Mouse (Mus musculus) c-Kit-negative CD71-positive TER-119-positive erythroid progenitor cells, embryonic 14.5 days (primary cell): Measurements from ENCODE around the gene Nck2.
"Not testable (repeated sequence)": the region's sequence is repeated elsewhere in the genome, so short reads cannot be mapped to it uniquely, and the experiment has no call there.

Experiments used
- DNase-seq: peaks from one replicate; pipeline ENCODE4 v3.0.0-alpha.2; 2013; ENCODE audit warnings: low read depth, low spot score

Gene Nck2

DNA sequence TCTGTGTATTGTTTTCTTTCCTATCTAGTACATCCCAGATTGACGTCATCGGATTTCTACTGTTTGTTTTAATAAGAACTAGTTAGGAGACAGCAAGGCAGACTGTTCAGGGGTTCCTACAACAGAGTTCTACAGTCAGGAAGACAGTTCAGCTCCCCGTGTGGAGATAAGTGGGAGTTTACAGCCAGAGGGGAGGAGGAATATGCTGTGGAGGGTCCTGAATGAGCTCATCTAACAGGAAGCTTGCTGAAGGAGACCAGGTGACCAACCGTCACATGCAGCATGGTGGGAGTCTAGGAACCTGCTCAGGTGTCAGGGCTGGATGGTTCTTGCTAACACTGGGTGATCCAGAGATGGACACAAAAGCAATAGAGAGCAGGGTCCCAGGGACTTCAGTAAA lies 87.9 kb downstream of the Nck2 start:
- no peak for DNase-seq

DNA sequence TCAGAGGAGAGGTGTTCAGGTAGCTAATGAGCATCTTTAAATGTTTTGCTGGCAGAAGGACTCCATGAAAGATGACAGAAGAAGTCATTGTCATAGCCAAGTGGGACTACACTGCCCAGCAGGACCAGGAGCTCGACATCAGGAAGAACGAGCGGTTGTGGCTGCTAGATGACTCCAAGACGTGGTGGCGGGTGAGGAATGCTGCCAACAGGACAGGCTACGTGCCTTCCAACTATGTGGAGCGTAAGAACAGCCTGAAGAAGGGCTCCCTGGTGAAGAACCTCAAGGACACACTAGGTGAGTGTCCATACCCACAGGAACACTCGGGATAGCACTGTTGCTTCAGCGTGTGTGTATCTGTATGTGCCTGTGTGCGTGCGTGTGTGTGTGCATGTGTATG lies 89.1 kb downstream of the Nck2 start:
- not testable (repeated sequence) for DNase-seq

DNA sequence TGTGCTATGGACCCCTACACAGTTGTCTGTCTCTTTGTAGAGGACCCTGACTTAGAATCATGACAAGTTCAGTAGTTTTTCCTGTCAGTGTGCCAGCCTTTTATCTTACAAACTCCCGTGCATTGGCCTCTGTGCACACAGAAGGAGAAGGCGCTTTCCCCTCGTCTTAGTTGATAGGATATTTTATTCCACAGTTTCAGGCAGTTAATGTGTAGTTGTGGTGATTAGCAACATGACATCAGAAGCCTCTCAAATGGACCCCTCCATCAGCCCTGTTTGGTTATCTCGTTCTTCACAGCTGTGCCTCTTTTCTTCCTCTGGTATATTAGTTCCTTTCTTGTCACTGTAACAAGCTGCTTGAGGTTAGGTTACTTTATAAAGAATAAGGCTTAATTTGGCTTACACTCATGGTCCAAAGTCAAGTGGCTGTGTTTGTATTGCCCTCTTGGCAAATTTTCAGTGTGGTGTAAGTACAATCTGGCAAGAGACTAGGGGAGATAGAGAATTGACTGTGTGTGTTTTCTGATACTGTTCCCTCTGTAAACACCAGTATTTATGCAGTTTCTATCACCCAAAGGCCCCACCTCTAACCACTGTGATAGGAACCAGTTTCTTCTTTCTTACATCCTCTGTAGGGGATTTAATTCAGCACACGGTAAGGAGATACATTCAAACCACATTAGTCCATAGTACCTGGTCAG lies 89.8 kb downstream of the Nck2 start:
- no peak for DNase-seq

DNA sequence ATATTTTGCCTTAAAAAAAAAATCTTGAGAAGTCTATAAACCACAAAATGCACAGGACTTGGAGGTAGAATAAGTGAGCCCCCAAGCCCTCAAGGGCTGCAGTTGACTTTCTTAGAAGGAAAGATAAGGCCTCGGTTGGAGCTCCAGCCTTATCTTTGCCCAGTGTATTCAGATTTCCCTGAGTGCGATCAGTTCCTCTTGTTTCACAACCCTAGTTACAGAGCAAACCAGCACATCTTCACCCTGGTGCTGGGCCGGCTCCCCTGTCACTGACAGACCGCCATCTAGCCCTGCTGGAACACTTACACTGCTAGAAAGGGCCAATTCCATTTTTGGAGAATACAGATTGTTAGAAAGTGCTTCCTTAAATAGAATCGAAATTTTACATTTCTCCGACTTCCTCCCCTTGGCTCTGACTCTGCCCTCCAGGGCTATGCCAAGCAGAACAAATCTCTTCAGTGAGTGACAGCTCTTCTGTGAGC lies 91.2 kb downstream of the Nck2 start:
- DNase-seq = no peak

DNA sequence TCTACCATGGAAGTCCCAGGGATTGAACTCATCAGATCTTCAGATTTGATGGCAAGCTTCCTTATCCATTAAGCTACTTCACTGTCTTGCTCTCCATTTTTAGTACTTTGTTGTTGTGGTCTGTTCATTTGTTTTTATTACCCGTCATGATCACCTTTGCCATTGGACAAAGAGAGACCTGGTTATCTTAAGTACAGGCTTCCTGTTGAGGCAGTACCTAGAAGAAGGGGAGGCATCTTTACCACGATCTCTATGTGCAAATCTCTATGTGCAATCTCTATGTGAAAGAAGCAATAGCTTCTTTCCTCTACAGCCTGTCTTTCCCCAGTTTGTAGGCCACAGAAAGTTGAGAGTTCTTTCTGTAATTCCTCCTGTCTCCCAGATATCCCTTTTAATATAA lies 91.9 kb downstream of the Nck2 start:
- no peak for DNase-seq

DNA sequence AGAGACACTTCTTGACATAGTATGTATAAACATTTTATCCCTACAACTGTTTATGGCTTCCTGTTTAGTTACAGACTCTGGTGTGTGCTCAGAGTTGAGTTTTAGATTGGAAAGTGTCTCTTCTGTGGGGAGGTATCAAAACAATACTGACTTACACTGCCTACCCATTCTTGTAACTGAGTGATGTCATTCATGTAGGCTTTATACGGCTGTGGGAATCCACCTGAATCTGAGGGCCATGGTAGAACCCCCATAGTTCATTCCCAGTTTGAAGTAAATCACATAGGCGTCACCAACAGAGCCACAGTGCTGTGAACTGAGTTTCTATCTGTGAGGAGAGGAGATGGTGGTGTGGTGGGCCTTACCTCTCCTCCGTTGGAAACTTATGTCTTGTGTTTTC lies 92.6 kb downstream of the Nck2 start:
- no peak for DNase-seq

DNA sequence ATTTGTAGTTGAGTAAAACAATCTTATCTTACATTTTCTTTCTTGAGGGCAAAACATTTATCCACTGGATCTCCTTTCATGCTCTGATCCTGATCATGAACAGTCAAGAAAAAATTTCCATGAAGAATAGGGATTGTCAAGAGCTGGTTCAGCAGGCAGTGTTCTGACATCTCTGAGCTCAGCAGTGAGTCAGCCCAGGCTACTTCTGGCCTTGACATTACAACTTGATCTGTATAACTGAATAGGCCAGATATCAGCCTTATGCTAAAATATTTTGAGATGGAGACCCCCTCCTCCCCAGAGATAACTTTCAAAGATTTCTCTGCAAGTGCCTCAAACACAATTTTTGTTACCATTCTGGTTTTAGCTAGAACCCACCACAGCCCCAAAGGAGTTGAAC lies 93.1 kb downstream of the Nck2 start:
- DNase-seq = no peak

DNA sequence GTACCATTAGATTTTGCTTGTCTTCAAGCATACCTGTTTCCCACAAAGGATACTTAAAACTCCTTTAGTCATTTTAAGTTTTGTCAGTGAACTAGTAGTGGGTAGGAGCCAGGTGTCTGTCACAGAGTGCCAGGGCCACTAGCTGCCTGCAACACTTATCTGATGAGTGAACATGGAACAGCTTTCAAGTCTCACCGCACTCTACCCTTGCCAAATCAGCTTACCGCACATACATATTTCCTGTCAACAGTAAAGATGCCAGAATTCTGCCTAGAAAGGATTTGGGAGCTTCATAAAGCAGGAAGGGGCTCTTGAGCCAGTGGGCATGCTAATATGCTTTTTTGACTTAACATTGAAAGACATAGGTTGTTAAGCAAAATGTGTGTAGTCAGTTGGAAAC lies 94.3 kb downstream of the Nck2 start:
- no peak for DNase-seq

DNA sequence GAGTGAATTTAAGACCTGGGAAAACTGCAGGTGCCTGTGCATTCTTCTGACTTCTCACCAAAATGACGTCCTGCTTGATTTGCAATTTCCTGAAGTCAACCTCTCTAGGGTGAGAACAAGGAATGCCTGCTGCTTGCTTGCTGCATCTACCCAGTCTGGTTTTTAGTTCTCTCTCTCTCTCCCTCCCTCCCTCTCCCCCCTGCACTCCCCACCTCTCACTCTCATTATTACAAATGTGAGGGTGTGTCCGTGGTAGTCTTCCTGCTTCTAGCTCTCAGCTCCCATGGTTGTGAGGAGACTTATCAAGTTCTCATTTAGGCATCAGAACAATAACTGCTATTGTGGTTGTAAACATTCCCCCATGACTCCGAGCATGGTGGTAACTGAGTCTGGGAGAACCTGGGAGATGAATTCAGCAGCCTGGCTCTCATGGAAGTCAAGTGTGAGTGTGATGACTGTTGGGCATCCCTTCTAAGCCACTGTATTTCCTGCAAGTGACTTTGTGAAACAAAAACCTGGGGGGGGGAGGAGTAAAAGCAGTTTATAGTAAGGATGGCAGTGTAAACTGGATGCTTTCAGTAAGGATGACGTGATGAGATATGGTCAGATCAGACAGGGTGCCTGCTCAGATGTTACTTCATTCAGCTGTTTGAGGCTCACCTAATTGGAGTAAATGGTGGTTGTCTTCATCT lies 95.5 kb downstream of the Nck2 start:
- DNase-seq = no peak

DNA sequence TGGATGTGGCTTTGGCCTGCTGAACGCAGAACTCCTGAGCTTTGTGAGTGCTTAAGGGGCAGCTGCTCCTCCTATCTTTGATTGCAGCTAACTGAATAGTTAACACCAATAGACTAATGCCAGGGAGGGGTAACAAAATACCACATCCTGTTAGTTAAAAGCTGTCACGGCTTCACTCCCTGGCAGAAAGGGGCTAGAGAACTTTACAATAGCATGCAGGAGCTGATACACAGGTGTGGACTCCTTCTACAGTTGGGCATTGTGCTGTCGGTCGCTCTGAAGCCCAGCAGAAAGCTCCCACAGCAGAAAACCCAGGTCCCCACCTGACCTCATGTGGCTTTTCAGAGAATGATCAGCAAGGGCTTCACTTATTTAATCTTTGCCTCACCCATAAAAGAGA lies 98.0 kb downstream of the Nck2 start:
- DNase-seq = no peak

DNA sequence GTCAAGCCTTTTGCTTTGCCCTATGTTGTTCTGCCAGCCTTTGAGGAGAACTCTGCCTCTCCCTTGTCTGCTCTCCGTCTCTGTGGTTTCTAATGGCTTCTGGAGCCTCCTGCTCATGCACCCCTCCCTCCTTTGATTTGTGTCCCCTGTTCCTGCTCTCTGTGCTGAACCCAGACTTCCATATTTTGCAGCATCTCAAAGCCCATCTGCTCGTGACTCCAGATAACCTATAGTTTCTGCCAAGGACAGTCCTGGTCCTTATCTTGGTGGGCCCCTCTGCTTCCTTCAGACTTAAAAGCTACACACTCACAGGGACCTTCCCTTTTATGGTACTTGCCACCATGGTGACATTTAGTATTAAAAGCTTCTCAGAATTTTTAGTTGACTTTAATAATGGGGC lies 103.3 kb downstream of the Nck2 start:
- no peak for DNase-seq

DNA sequence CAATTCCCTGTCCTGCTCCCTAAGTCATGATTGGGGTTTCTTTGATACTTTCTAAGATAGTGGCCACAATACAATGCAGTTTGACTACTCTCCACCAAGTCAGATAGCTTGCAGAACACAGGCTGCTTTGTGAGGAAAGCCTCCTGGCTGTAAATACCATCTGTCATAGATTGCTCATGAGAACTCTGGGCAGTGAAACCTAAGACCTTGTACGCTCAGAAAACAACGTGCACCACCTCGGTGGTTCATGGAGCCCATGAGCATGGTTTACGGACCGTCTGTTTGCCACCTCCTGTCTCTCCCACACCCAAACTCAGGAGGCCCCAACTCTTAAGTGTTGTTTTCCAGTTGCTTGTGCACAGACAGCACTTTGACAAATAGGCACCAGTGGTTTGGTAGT lies 104.4 kb downstream of the Nck2 start:
- no peak for DNase-seq

DNA sequence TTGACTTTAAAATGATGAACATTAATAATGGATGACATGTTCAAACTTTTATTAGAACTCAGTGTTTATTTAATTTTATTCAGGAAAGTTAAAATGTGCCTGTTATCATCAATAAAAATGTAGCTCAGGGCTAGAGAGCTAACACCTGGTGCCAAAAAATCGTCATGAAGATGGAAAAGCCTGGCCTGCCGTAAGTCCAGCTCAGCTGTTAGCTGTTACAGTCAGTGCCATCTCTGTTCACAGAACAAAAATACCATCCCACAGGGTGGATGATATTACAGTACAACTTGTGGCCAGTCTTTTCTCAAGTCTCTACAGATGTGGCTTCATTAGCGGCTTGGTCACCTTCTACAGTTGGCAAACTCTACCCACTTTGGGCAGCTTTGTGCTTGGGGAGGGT lies 106.1 kb downstream of the Nck2 start:
- no peak for DNase-seq

DNA sequence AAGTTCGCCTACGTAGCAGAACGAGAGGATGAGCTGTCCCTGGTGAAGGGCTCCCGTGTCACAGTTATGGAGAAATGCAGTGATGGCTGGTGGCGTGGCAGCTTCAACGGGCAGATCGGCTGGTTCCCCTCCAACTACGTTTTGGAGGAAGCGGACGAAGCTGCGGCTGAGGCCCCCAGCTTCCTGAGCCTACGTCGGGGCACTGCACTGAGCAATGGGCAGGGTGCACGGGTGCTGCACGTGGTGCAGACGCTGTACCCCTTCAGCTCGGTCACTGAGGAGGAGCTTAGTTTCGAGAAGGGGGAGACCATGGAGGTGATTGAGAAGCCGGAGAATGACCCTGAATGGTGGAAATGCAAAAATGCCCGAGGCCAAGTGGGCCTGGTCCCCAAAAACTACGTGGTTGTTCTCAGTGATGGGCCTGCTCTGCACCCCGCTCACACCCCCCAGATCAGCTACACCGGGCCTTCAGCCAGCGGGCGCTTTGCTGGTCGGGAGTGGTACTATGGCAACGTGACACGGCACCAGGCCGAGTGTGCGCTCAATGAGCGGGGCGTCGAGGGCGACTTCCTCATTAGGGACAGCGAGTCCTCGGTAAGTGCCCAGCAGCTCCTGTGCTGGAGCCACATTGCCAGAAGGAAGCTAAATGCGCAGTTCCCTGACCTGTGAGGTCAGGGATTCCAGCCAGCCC lies 109.8 kb downstream of the Nck2 start:
- DNase-seq = not testable (repeated sequence)

DNA sequence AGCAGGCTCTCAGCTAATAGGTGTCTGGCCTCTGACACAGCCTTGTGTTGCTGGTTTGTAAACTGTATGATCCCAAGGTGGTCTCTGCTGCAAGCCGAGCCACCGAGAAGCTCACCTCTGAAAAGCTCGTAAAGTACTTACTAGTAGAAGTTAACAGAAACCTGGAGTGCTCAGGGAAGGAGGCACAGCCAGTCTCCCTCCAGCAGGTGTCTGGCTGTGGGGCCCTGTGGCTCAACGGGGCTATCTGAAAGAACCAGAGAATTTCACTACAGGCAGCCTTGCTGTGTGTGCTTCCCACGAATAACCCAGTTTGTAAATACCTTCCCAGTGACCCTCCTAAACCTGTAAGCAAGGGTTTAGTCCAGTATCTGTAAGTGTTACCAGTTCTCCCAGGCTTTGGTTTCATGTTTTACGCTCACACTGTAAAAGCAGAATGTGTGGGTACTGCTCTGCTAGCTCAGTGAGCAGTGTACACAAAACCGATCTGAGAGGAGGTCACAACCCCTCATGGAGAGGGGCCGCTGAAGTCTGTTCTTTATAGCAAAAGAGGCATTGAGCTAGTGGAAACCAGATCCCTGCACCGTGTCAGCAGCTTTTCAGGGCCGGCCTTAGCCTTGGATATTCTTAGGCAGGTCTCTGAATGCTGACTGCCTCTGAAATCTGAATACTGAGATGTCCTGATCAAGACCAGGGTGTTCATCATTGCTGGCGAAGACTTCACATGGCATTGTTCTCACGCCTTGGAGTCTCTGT lies 111.0 kb downstream of the Nck2 start:
- no peak for DNase-seq

DNA sequence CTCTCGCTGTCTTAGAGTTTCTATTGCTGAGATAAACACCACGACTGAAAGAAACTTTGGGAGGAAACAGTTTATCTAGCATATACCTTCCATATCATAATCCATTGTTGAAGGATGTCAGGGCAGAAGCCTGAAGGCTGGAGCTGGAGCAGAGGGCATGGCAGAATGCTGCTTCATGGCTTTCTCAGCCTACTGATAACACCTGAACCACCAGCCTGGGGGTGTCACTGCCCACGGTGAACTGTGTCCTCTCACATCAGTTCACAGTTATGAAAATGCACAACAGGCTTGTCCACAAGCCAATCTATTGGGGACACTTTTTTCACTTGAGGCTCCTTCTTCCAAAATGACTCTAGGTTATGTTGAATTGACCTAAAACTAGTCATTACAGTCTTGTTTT lies 114.0 kb downstream of the Nck2 start:
- no peak for DNase-seq

DNA sequence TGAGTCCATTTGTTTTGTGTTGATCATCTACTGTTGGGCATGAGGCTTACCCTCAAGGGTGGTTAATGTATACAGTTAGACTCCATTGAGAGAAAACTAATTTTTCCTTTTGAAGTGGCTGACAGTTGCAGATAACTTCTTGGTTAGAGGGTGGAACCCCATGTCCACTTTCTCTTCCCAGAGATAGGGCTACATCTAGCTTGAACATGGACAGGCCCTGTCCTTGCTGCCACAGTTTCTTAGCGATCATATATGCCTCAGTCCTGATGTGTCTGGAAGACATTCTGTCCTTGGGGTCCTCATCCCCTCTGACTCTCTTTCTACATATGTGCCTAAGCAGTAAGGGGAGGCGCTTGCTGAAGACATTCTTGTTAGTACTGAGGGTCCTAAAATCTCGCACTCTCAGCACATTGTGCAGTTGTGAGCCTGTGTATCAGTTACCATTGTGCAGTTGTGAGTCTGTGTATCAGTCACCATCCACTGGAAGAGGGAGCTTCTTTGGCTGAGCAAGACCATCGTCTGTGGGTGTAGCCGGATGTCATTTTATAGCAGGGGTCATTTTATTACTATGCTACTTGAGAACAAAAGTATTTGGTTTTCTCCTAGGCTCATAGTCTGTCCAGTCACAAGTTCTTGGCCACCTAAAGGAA lies 114.8 kb downstream of the Nck2 start:
- no peak for DNase-seq

DNA sequence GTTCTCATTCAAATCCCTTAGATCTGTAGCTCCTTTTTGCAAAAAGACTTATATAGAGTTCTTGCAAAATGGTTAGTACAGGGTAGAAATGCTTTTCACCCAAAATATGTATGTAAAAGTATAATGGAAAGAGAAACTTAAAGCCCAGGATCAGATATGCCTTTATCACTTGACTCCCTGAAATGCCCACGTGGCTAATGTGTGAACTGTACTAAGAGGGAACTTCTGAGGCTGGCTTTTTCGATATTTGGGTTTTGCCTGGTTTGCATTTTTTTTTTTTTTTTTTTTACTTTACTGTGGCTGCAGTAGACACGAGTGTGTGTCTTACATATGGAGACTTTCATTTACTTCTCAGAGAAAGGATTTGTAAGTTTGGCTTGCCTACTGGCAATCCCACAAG lies 116.7 kb downstream of the Nck2 start:
- no peak for DNase-seq

DNA sequence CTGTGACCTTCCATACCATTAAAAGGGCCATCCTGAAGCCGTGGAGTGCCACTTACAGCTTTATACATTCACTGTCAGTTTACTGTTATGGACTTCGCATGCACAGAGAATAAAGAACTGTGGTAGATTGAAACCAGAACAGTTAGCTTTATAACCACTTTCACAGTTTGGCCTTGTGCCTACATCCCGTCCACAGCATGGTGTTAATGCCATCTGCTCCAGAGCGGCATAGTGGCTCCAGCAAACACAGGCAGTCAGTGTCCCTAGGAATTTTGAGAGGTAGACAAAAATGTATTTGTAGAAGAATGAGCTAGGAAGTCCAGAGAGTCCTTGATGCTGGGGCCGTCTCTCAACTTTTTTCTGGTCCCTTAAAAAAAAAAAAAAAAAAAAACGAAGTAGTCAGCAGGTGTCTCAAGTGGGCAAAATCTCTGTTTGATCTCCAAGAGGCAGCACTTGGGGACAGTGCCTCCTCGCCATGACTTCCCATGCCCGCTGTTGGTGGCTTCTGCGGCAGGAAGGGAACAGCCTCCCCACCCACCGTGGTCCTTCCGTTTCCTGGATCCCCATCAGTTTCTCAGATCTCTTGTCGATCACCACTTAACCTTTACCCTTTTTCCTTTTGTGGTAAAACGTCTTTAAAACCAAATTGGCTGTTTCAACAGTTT lies 117.8 kb downstream of the Nck2 start:
- no peak for DNase-seq

DNA sequence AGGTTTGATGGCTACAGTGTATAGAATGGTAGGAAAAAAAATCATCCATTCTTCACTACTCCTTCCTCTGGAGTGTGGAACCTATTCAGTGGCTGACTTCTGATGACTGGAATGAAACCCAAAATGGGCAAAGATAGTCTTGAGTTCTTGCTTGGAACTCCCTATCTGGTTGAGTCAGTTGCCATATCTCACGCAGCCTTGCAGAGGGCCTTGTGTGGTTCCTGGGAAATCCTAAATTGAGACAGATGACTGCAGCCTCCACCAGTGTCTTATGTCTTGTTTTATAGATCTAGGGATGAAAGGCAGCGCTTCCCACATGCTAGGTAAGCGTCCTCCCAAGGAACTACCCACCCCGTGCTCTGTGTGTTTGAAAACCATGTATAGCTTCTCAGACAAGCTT lies 120.9 kb downstream of the Nck2 start:
- DNase-seq = no peak
